Mouse (Mus musculus): ENCODE data around the gene Nrtn. TPM values are rescaled to one million over a fixed set of nuclear protein-coding genes. Genes with fewer than 3 reads are reported as not detected.

Nrtn gene
- 5.1 and 7.5 TPM in 2 replicates for polyA plus RNA-seq (2012; ENCODE audit: insufficient read depth, insufficient read length, missing spikeins)

GRCm38 (mm10) chr17:56757416-56758123 lies at the start of gene Nrtn:
TSS of gene Nrtn (minus strand) at chr17:56757530.
- H3K4me3 ChIP-seq (ENCODE audit: insufficient read depth, low read depth, low read length): peak within 1 kb of the TSS; percentile 63
- no peak within 1 kb of the TSS for H3K27ac ChIP-seq (replicated peaks; ENCODE audit: low read depth, low read length)
- no peaks in the 10 kb centered on the region for H3K4me1 ChIP-seq (ENCODE audit: control insufficient read depth, insufficient read depth, insufficient read length, low read length)

- H3K27ac ChIP-seq (replicated peaks; ENCODE audit: low read depth, low read length): no peak overlapping the region
- no peak overlapping the region for H3K4me3 ChIP-seq (ENCODE audit: insufficient read depth, low read depth, low read length)
- peaks cover 4% of the 10 kb centered on the region; the same call in 1 of the 2 replicates for H3K4me1 ChIP-seq (ENCODE audit: control insufficient read depth, insufficient read depth, insufficient read length, low read length)
These were observed 48.5 kb upstream of the Nrtn start for GRCm38 (mm10) chr17:56805784-56806183.

- Histone ChIP-seq H3K4me3 (ENCODE audit: insufficient read depth, low read depth, low read length) (no peak overlapping the region), H3K27ac (replicated peaks; ENCODE audit: low read depth, low read length) (no peak overlapping the region), H3K4me1 (ENCODE audit: control insufficient read depth, insufficient read depth, insufficient read length, low read length) (no peaks in the 10 kb centered on the region)
These were observed 47.6 kb upstream of the Nrtn start for GRCm38 (mm10) chr17:56804952-56805351.

GRCm38 (mm10) chr17:56802065-56802464 lies 44.7 kb upstream of the Nrtn start:
- H3K27ac ChIP-seq (replicated peaks; ENCODE audit: low read depth, low read length): no peak overlapping the region
- no peaks in the 10 kb centered on the region for H3K4me1 ChIP-seq (ENCODE audit: control insufficient read depth, insufficient read depth, insufficient read length, low read length)
- no peak overlapping the region for H3K4me3 ChIP-seq (ENCODE audit: insufficient read depth, low read depth, low read length)

GRCm38 (mm10) chr17:56799276-56799675 lies 41.9 kb upstream of the Nrtn start:
- no peaks in the 10 kb centered on the region for H3K4me1 ChIP-seq (ENCODE audit: control insufficient read depth, insufficient read depth, insufficient read length, low read length)
- H3K4me3 ChIP-seq (ENCODE audit: insufficient read depth, low read depth, low read length): no peak overlapping the region
- no peak overlapping the region for H3K27ac ChIP-seq (replicated peaks; ENCODE audit: low read depth, low read length)

GRCm38 (mm10) chr17:56793614-56794319 lies 36.4 kb upstream of the Nrtn start:
- Histone ChIP-seq H3K27ac (replicated peaks; ENCODE audit: low read depth, low read length) (no peak overlapping the region), H3K4me1 (ENCODE audit: control insufficient read depth, insufficient read depth, insufficient read length, low read length) (no peaks in the 10 kb centered on the region), H3K4me3 (ENCODE audit: insufficient read depth, low read depth, low read length) (no peak overlapping the region)

GRCm38 (mm10) chr17:56792588-56792987 lies 35.3 kb upstream of the Nrtn start:
- Histone ChIP-seq H3K27ac (replicated peaks; ENCODE audit: low read depth, low read length) (no peak overlapping the region), H3K4me3 (ENCODE audit: insufficient read depth, low read depth, low read length) (no peak overlapping the region), H3K4me1 (ENCODE audit: control insufficient read depth, insufficient read depth, insufficient read length, low read length) (no peaks in the 10 kb centered on the region)

- Histone ChIP-seq H3K27ac (replicated peaks; ENCODE audit: low read depth, low read length) (no peak overlapping the region), H3K4me1 (ENCODE audit: control insufficient read depth, insufficient read depth, insufficient read length, low read length) (no peaks in the 10 kb centered on the region), H3K4me3 (ENCODE audit: insufficient read depth, low read depth, low read length) (no peak overlapping the region)
These were observed 32.0 kb upstream of the Nrtn start for GRCm38 (mm10) chr17:56789286-56789685.

GRCm38 (mm10) chr17:56788886-56789285 lies 31.6 kb upstream of the Nrtn start:
- Histone ChIP-seq H3K4me1 (ENCODE audit: control insufficient read depth, insufficient read depth, insufficient read length, low read length) (no peaks in the 10 kb centered on the region), H3K27ac (replicated peaks; ENCODE audit: low read depth, low read length) (no peak overlapping the region), H3K4me3 (ENCODE audit: insufficient read depth, low read depth, low read length) (no peak overlapping the region)

GRCm38 (mm10) chr17:56780291-56780978 lies 23.1 kb upstream of the Nrtn start:
- H3K4me3 ChIP-seq (ENCODE audit: insufficient read depth, low read depth, low read length): no peak overlapping the region
- H3K27ac ChIP-seq (replicated peaks; ENCODE audit: low read depth, low read length): no peak overlapping the region
- H3K4me1 ChIP-seq (ENCODE audit: control insufficient read depth, insufficient read depth, insufficient read length, low read length): no peaks in the 10 kb centered on the region

GRCm38 (mm10) chr17:56778779-56779362 lies 21.5 kb upstream of the Nrtn start:
- Histone ChIP-seq H3K4me1 (ENCODE audit: control insufficient read depth, insufficient read depth, insufficient read length, low read length) (no peaks in the 10 kb centered on the region), H3K27ac (replicated peaks; ENCODE audit: low read depth, low read length) (no peak overlapping the region), H3K4me3 (ENCODE audit: insufficient read depth, low read depth, low read length) (no peak overlapping the region)

GRCm38 (mm10) chr17:56777568-56777967 lies 20.2 kb upstream of the Nrtn start:
- H3K27ac ChIP-seq (replicated peaks; ENCODE audit: low read depth, low read length): no peak overlapping the region
- H3K4me1 ChIP-seq (ENCODE audit: control insufficient read depth, insufficient read depth, insufficient read length, low read length): no peaks in the 10 kb centered on the region
- H3K4me3 ChIP-seq (ENCODE audit: insufficient read depth, low read depth, low read length): no peak overlapping the region

- no peak within 1 kb of the TSS for H3K27ac ChIP-seq (replicated peaks; ENCODE audit: low read depth, low read length)
- no peak within 1 kb of the TSS for H3K4me3 ChIP-seq (ENCODE audit: insufficient read depth, low read depth, low read length)
- H3K4me1 ChIP-seq (ENCODE audit: control insufficient read depth, insufficient read depth, insufficient read length, low read length): peaks cover 6% of the 10 kb centered on the region
These were observed 12.6 kb upstream of the Nrtn start, which contains the start of gene Prr22 for GRCm38 (mm10) chr17:56769950-56770349. TSS of gene Prr22 (plus strand) at chr17:56770250.

GRCm38 (mm10) chr17:56768941-56769340 lies 11.6 kb upstream of the Nrtn start:
- peaks cover 6% of the 10 kb centered on the region for H3K4me1 ChIP-seq (ENCODE audit: control insufficient read depth, insufficient read depth, insufficient read length, low read length)
- no peak overlapping the region for H3K4me3 ChIP-seq (ENCODE audit: insufficient read depth, low read depth, low read length)
- H3K27ac ChIP-seq (replicated peaks; ENCODE audit: low read depth, low read length): no peak overlapping the region

GRCm38 (mm10) chr17:56767531-56768135 lies 10.3 kb upstream of the Nrtn start:
- Histone ChIP-seq H3K4me1 (ENCODE audit: control insufficient read depth, insufficient read depth, insufficient read length, low read length) (peaks cover 12% of the 10 kb centered on the region), H3K27ac (replicated peaks; ENCODE audit: low read depth, low read length) (no peak overlapping the region), H3K4me3 (ENCODE audit: insufficient read depth, low read depth, low read length) (no peak overlapping the region)
